Mouse (Mus musculus) CH12.LX (cell line): ENCODE data around the gene Rassf2. TPM values are rescaled to one million over a fixed set of nuclear protein-coding genes. Genes with fewer than 3 reads are reported as not detected.

Experiments used
- DNase-seq: peaks from one replicate; pipeline ENCODE4 v3.0.0-alpha.2; 2013; ENCODE audit errors: extremely low read depth
- H3K27ac ChIP-seq: 2 replicates; pipeline ENCODE4 v1.5.1; 2012; ENCODE audit warnings: low read depth, mild to moderate bottlenecking, control low read depth, moderate library complexity; ENCODE audit not compliant: insufficient read depth
- H3K27me3 ChIP-seq: replicated peaks from 2 replicates; pipeline ENCODE3; 2012; ENCODE audit warnings: inconsistent platforms
- H3K36me3 ChIP-seq, 2 experiments: replicated peaks in 1 of 2; 2 replicates each; pipeline versions ENCODE3 to v1.6.1; 2012; ENCODE audit warnings: inconsistent platforms in 1 of 2, low read length in 1 of 2, mild to moderate bottlenecking in 1 of 2, mixed read lengths in 1 of 2, moderate library complexity in 1 of 2; ENCODE audit not compliant: control insufficient read depth in 1 of 2, insufficient read depth in 1 of 2
- H3K4me1 ChIP-seq, 2 experiments: 2 replicates each; pipeline ENCODE4 v1.6.1; 2012; ENCODE audit warnings: inconsistent platforms in 1 of 2, moderate library complexity in 1 of 2; ENCODE audit not compliant: insufficient read depth in 2 of 2, control insufficient read depth in 1 of 2
- H3K4me2 ChIP-seq: 2 replicates; pipeline ENCODE4 v1.6.1; 2012; ENCODE audit warnings: low read depth, mild to moderate bottlenecking, control low read depth; ENCODE audit not compliant: poor library complexity, insufficient read depth, severe bottlenecking
- H3K4me3 ChIP-seq, 3 experiments: fragments of 150-350 bp in 1 of 3; sonication (generic) in 1 of 3; replicated peaks in 1 of 3; 2 replicates each; pipeline versions ENCODE3 to v1.5.1; 2011 to 2012; ENCODE audit warnings: low read depth in 2 of 3, low read length in 2 of 3, mild to moderate bottlenecking in 2 of 3, moderate library complexity in 2 of 3, control low read depth in 1 of 3, improper control_type of control experiment in 1 of 3, inconsistent platforms in 1 of 3, mixed read lengths in 1 of 3; ENCODE audit not compliant: poor library complexity in 1 of 3
- H3K79me2 ChIP-seq: replicated peaks from 2 replicates; pipeline ENCODE4 v1.6.1; 2012; ENCODE audit warnings: mild to moderate bottlenecking, moderate library complexity; ENCODE audit not compliant: control insufficient read depth, poor library complexity, insufficient read depth, severe bottlenecking; ENCODE audit errors: extremely low read depth
- H3K9ac ChIP-seq: 2 replicates; pipeline ENCODE4 v1.6.1; 2012; ENCODE audit warnings: low read depth, mild to moderate bottlenecking, control low read depth, moderate library complexity; ENCODE audit not compliant: insufficient read depth
- H3K9me3 ChIP-seq: replicated peaks from 2 replicates; pipeline ENCODE3; 2012; ENCODE audit warnings: low read length, inconsistent platforms, mixed read lengths
- CHD1 ChIP-seq: IDR thresholded peaks from 2 replicates; pipeline ENCODE4 v1.6.1; 2012; ENCODE audit warnings: low read depth, low read length, improper control_type of control experiment, inconsistent platforms
- CTCF ChIP-seq, 2 experiments: IDR thresholded peaks in 1 of 2; conservative IDR thresholded peaks in 1 of 2; 2 replicates each; pipeline ENCODE4 v1.5.1; 2011 to 2012; ENCODE audit warnings: low read depth in 2 of 2, low read length in 2 of 2, improper control_type of control experiment in 1 of 2, inconsistent platforms in 1 of 2, mild to moderate bottlenecking in 1 of 2, moderate library complexity in 1 of 2
- E2F4 ChIP-seq: IDR thresholded peaks from 2 replicates; pipeline ENCODE4 v1.6.1; 2011; ENCODE audit warnings: low read depth, low read length, improper control_type of control experiment; ENCODE audit not compliant: insufficient replicate concordance
- ELF1 ChIP-seq: IDR thresholded peaks from 2 replicates; pipeline ENCODE4 v1.6.1; 2014; ENCODE audit warnings: low read depth, mild to moderate bottlenecking, inconsistent platforms, low read length, improper control_type of control experiment
- EP300 ChIP-seq: IDR thresholded peaks from 2 replicates; pipeline ENCODE4 v1.6.1; 2011; ENCODE audit warnings: low read length, improper control_type of control experiment
- ETS1 ChIP-seq: conservative IDR thresholded peaks from 2 replicates; pipeline ENCODE4 v1.6.1; 2012; ENCODE audit warnings: low read depth, mild to moderate bottlenecking, inconsistent platforms, low read length, improper control_type of control experiment, moderate library complexity
- IRF4 ChIP-seq: IDR thresholded peaks from 2 replicates; pipeline ENCODE4 v1.6.1; 2014; ENCODE audit warnings: low read depth, mild to moderate bottlenecking, inconsistent platforms, low read length, improper control_type of control experiment
- KAT2A ChIP-seq: IDR thresholded peaks from 2 replicates; pipeline ENCODE4 v1.6.1; 2012; ENCODE audit warnings: low read length, improper control_type of control experiment, inconsistent platforms; ENCODE audit not compliant: insufficient replicate concordance
- MAFK ChIP-seq: IDR thresholded peaks from 2 replicates; pipeline ENCODE4 v1.6.1; 2011; ENCODE audit warnings: low read length, improper control_type of control experiment; ENCODE audit not compliant: insufficient replicate concordance
- MAX ChIP-seq: IDR thresholded peaks from 2 replicates; pipeline ENCODE4 v1.6.1; 2011; ENCODE audit warnings: low read length, improper control_type of control experiment
- MAZ ChIP-seq: IDR thresholded peaks from 2 replicates; pipeline ENCODE4 v1.6.1; 2012; ENCODE audit warnings: low read depth, mild to moderate bottlenecking, inconsistent platforms, low read length, improper control_type of control experiment, moderate library complexity
- MEF2A ChIP-seq: IDR thresholded peaks from 2 replicates; pipeline ENCODE4 v1.6.1; 2014; ENCODE audit warnings: low read depth, mild to moderate bottlenecking, inconsistent platforms, low read length, improper control_type of control experiment, borderline replicate concordance
- MXI1 ChIP-seq: IDR thresholded peaks from 2 replicates; pipeline ENCODE4 v1.6.1; 2011; ENCODE audit warnings: mild to moderate bottlenecking, low read depth, low read length, improper control_type of control experiment
- MYC ChIP-seq: IDR thresholded peaks from 2 replicates; pipeline ENCODE4 v1.6.1; 2011; ENCODE audit warnings: low read depth, mild to moderate bottlenecking, improper control_type of control experiment, low read length
- NELFE ChIP-seq: IDR thresholded peaks from 2 replicates; pipeline ENCODE4 v1.6.1; 2011; ENCODE audit warnings: low read depth, low read length, improper control_type of control experiment
- NRF1 ChIP-seq: IDR thresholded peaks from 2 replicates; pipeline ENCODE4 v1.6.1; 2014; ENCODE audit warnings: low read depth, mild to moderate bottlenecking, inconsistent platforms, low read length, improper control_type of control experiment, moderate library complexity
- POLR2AphosphoS2 ChIP-seq: IDR thresholded peaks from 2 replicates; pipeline ENCODE4 v1.6.1; 2011; ENCODE audit warnings: low read depth, low read length, improper control_type of control experiment
- RAD21 ChIP-seq: IDR thresholded peaks from 2 replicates; pipeline ENCODE4 v1.6.1; 2011; ENCODE audit warnings: low read depth, mild to moderate bottlenecking, low read length, improper control_type of control experiment, moderate library complexity
- SIN3A ChIP-seq: IDR thresholded peaks from 2 replicates; pipeline ENCODE4 v1.6.1; 2012; ENCODE audit warnings: low read length, improper control_type of control experiment, inconsistent platforms
- TBP ChIP-seq: conservative IDR thresholded peaks from 2 replicates; pipeline ENCODE4 v1.6.1; 2011; ENCODE audit warnings: low read depth, low read length, improper control_type of control experiment
- UBTF ChIP-seq: IDR thresholded peaks from 2 replicates; pipeline ENCODE4 v1.6.1; 2012; ENCODE audit warnings: low read depth, mild to moderate bottlenecking, inconsistent platforms, low read length, improper control_type of control experiment, moderate library complexity
- USF1 ChIP-seq: IDR thresholded peaks from 2 replicates; pipeline ENCODE4 v1.6.1; 2014; ENCODE audit warnings: low read depth, mild to moderate bottlenecking, inconsistent platforms, low read length, improper control_type of control experiment
- USF2 ChIP-seq: conservative IDR thresholded peaks from 2 replicates; pipeline ENCODE4 v1.6.1; 2011; ENCODE audit warnings: low read depth, low read length, improper control_type of control experiment
- ZMIZ1 ChIP-seq: IDR thresholded peaks from 2 replicates; pipeline ENCODE4 v1.6.1; 2012; ENCODE audit warnings: low read depth, mild to moderate bottlenecking, inconsistent platforms, low read length, improper control_type of control experiment
- dilution Hi-C: fragments of 300-500 bp; cut with MboI; formaldehyde crosslinking; loops from 2 replicates; pipeline ENCODE4 v1.14.3; 2020; ENCODE audit warnings: low sequenced_read_pairs; ENCODE audit not compliant: extremely low pct_unique_long_range_greater_than_20kb, extremely low pct_ligation_motif_present
- in situ Hi-C: fragments of 300-500 bp; cut with MboI; formaldehyde crosslinking; loops from 3 replicates; pipeline ENCODE4 v1.14.3; 2019; ENCODE audit warnings: low sequenced_read_pairs, low pct_ligation_motif_present, low pct_unique_long_range_greater_than_20kb, mixed read lengths
- polyA plus RNA-seq: library from polyadenylated mRNA; unstranded; fragments of >175 nt; gene quantifications from 2 replicates; pipeline ENCODE4 v1.2.1, GENCODE M21; 2012; ENCODE audit warnings: low read depth; ENCODE audit not compliant: insufficient read length
- total RNA-seq, 2 experiments: library from RNA; depleted of rRNA; stranded (reverse); fragments of 300-350 nt in 1 of 2; fragments of >200 nt in 1 of 2; gene quantifications; 2 replicates each; pipeline ENCODE4 v1.2.3; 2012 to 2014

Rassf2 gene
- total and polyA plus RNA-seq, 3 experiments: 33.8 to 61.5 (median 45.3) TPM

GRCm38 (mm10) chr2:132064185-132064831 lies 34.2 kb upstream of the Rassf2 start:
- no peaks in the 10 kb centered on the region for H3K27me3 ChIP-seq
- in situ Hi-C loops (loop anchor here (5.0 kb wide), 1 partner anchor 62 kb away; no protein-coding TSS in a partner anchor), dilution Hi-C loops (no loop called here)
- peaks cover 10 to 32% of the 10 kb centered on the region in 2 experiments for H3K4me1 ChIP-seq
- no peaks in the 10 kb centered on the region for H3K9me3 ChIP-seq
- no peak overlapping the region for H3K9ac ChIP-seq
- no peaks in the 10 kb centered on the region for H3K79me2 ChIP-seq
- H3K4me2 ChIP-seq: no peak overlapping the region
- DNase-seq: no peak
- H3K36me3 ChIP-seq: peaks cover 11 to 72% of the 10 kb centered on the region in 2 experiments
- no peak for TF ChIP-seq CHD1
- TF ChIP-seq E2F4: no peak
- TF ChIP-seq SIN3A: no peak
- peak; percentile 16; the same call in 1 of the 2 replicates for TF ChIP-seq MAX
- peak; percentile 31 for TF ChIP-seq RAD21
- TF ChIP-seq CTCF (conservative IDR thresholded peaks at IDR 0.05 in 1 of 2, IDR thresholded peaks at IDR 0.05 in 1 of 2; ENCODE audit: low read depth in 2 of 2, low read length in 2 of 2): peak in 1 of 2 experiments; percentile 32; a peak in 1 of 4 replicates
- TF ChIP-seq MAFK: no peak
- no peak for TF ChIP-seq MAZ
- no peak for TF ChIP-seq POLR2AphosphoS2
- no peak for TF ChIP-seq MYC
- no peak for TF ChIP-seq NELFE
- TF ChIP-seq NRF1: no peak
- no peak for TF ChIP-seq ELF1
- TF ChIP-seq TBP: no peak
- TF ChIP-seq IRF4: no peak
- no peak overlapping the region for H3K27ac ChIP-seq
- no peak overlapping the region for H3K4me3 ChIP-seq

GRCm38 (mm10) chr2:132063776-132064175 lies 33.7 kb upstream of the Rassf2 start:
- H3K36me3 ChIP-seq: peaks cover 12 to 74% of the 10 kb centered on the region in 2 experiments
- no peak overlapping the region for H3K27ac ChIP-seq
- no peak for DNase-seq
- peaks cover 10 to 32% of the 10 kb centered on the region in 2 experiments for H3K4me1 ChIP-seq
- H3K9me3 ChIP-seq: no peaks in the 10 kb centered on the region
- H3K4me3 ChIP-seq: no peak overlapping the region
- in situ Hi-C loops (loop anchor here (5.0 kb wide), 1 partner anchor 61 kb away; no protein-coding TSS in a partner anchor), dilution Hi-C loops (no loop called here)
- no peaks in the 10 kb centered on the region for H3K79me2 ChIP-seq
- TF ChIP-seq MXI1 (no peak), TBP (no peak), ELF1 (no peak), IRF4 (no peak), KAT2A (no peak), USF1 (no peak), MAX (no peak), RAD21 (no peak), USF2 (no peak), MAZ (no peak), MYC (no peak), ZMIZ1 (no peak), CTCF (conservative IDR thresholded peaks at IDR 0.05 in 1 of 2, IDR thresholded peaks at IDR 0.05 in 1 of 2; ENCODE audit: low read depth in 2 of 2, low read length in 2 of 2) (no peak), MEF2A (no peak), UBTF (no peak), ETS1 (no peak), EP300 (no peak)
- no peak overlapping the region for H3K9ac ChIP-seq
- no peak overlapping the region for H3K4me2 ChIP-seq
- no peaks in the 10 kb centered on the region for H3K27me3 ChIP-seq
